Mouse (Mus musculus) kidney, postnatal 0 days (tissue): ENCODE measurements around the gene Lrsam1. TPM values are rescaled to one million over a fixed set of nuclear protein-coding genes. Genes with fewer than 3 reads are reported as not detected.

ENCODE experiments used
- ATAC-seq: fragments of 200-750 bp; cut with Nextera tagmentation; replicated peaks from 2 replicates; pipeline ENCODE4 v1.8.0; 2017; ENCODE audit warnings: low read depth, moderate number of reproducible peaks, moderate TSS enrichment, moderate library complexity; ENCODE audit not compliant: low FRiP score
- DNase-seq: peaks from one replicate; pipeline ENCODE4 v3.0.0-alpha.2; 2016; ENCODE audit warnings: low spot score
- H3K27ac ChIP-seq: fragments of 300-500 bp; sonication (generic); 2 replicates; pipeline ENCODE4 v1.5.1; 2014; ENCODE audit warnings: mild to moderate bottlenecking
- H3K27me3 ChIP-seq: fragments of 300-500 bp; sonication (generic); 2 replicates; pipeline ENCODE4 v1.6.1; 2014; ENCODE audit warnings: low read length, mixed read lengths; ENCODE audit not compliant: insufficient read depth
- H3K36me3 ChIP-seq: fragments of 300-500 bp; sonication (generic); 2 replicates; pipeline ENCODE4 v1.6.1; 2014; ENCODE audit warnings: low read length, mixed read lengths; ENCODE audit not compliant: insufficient read depth
- H3K4me1 ChIP-seq: fragments of 300-500 bp; sonication (generic); replicated peaks from 2 replicates; pipeline ENCODE4 v1.6.1; 2014; ENCODE audit warnings: antibody characterized with exemption, low read length, mixed read lengths; ENCODE audit not compliant: insufficient read depth
- H3K4me2 ChIP-seq: fragments of 300-500 bp; sonication (generic); 2 replicates; pipeline ENCODE4 v1.6.1; 2014; ENCODE audit warnings: mild to moderate bottlenecking, low read length, moderate library complexity, mixed read lengths
- H3K4me3 ChIP-seq: fragments of 300-500 bp; sonication (generic); replicated peaks from 2 replicates; pipeline ENCODE4 v1.5.1; 2014; ENCODE audit warnings: low read depth, low read length
- H3K9ac ChIP-seq: fragments of 300-500 bp; sonication (generic); 2 replicates; pipeline ENCODE4 v1.6.1; 2014; ENCODE audit warnings: low read depth, low read length
- H3K9me3 ChIP-seq: fragments of 300-500 bp; sonication (generic); replicated peaks from 2 replicates; pipeline ENCODE4 v1.6.1; 2016; ENCODE audit warnings: low read length, inconsistent platforms, mixed read lengths
- CTCF ChIP-seq: IDR thresholded peaks from 2 replicates; pipeline ENCODE4 v1.5.1; 2016; ENCODE audit warnings: antibody characterized with exemption, low read depth, mild to moderate bottlenecking, moderate library complexity
- WGBS: fragments of 180-500 bp; shearing (Covaris S2); extraction: QIAGEN DNeasy Blood & Tissue Kit; methylation state at CpG from one replicate; pipeline ENCODE4 v1.1.7; 2014; 5-methylcytosine and 5-hydroxymethylcytosine counted together
- polyA plus RNA-seq: library from polyadenylated mRNA; unstranded; fragments of >200 nt; fragmentation: Nextera tagmentation; extraction: Ambion mirVana; gene quantifications from 2 replicates; pipeline ENCODE4 v1.2.1, GENCODE M21; 2015

Lrsam1 gene
- polyA plus RNA-seq, 1 experiment from 2014 or later, result 9.0 TPM

- Histone ChIP-seq H3K4me1 (no peaks in the 10 kb centered on the region), H3K9ac (no peak overlapping the region), H3K27me3 (no peaks in the 10 kb centered on the region), H3K4me3 (no peak overlapping the region), H3K9me3 (no peaks in the 10 kb centered on the region), H3K36me3 (0 out of 2 replicates have a peak, but pooled peaks cover 15% of the 10 kb centered on the region), H3K27ac (no peak overlapping the region), H3K4me2 (no peak overlapping the region)
- WGBS, result 84% methylated on average over 19 of the region's 19 CpGs
- DNase-seq (no peak), ATAC-seq (no peak)
- no peak for TF ChIP-seq CTCF
Observed at GRCm38 (mm10) chr2:32928947-32929829, 32.2 kb downstream of the Lrsam1 start.

- TF ChIP-seq CTCF, result peak; percentile 92
- ATAC-seq, result peak; percentile 47
- no peak overlapping the region for H3K4me2 ChIP-seq
- no peaks in the 10 kb centered on the region for H3K4me1 ChIP-seq
- H3K27me3 ChIP-seq, result no peaks in the 10 kb centered on the region
- H3K4me3 ChIP-seq, result no peak overlapping the region
- no peak overlapping the region for H3K9ac ChIP-seq
- H3K9me3 ChIP-seq, result no peaks in the 10 kb centered on the region
- H3K36me3 ChIP-seq, result peaks cover 19% of the 10 kb centered on the region
- no peak overlapping the region for H3K27ac ChIP-seq
- peak; percentile 90 for DNase-seq
- WGBS, result 26% methylated on average over 10 of the region's 10 CpGs
Observed at GRCm38 (mm10) chr2:32928235-32928946, 33.0 kb downstream of the Lrsam1 start.

- 73% methylated on average over 15 of the region's 15 CpGs for WGBS
- Histone ChIP-seq H3K4me3 (no peak overlapping the region), H3K9me3 (no peaks in the 10 kb centered on the region), H3K36me3 (peaks cover 26% of the 10 kb centered on the region), H3K4me1 (no peaks in the 10 kb centered on the region), H3K27ac (no peak overlapping the region), H3K9ac (no peak overlapping the region), H3K27me3 (no peaks in the 10 kb centered on the region), H3K4me2 (no peak overlapping the region)
- 0 out of 2 replicates have a peak, but pooled peaks have one; percentile 2 for ATAC-seq
- DNase-seq, result no peak
- TF ChIP-seq CTCF, result no peak
Observed at GRCm38 (mm10) chr2:32927624-32928234, 33.7 kb downstream of the Lrsam1 start.

- Histone ChIP-seq H3K4me3 (no peak overlapping the region), H3K9ac (no peak overlapping the region), H3K36me3 (peaks cover 38% of the 10 kb centered on the region), H3K9me3 (no peaks in the 10 kb centered on the region), H3K4me1 (no peaks in the 10 kb centered on the region), H3K27ac (no peak overlapping the region), H3K4me2 (no peak overlapping the region), H3K27me3 (no peaks in the 10 kb centered on the region)
- no peak for TF ChIP-seq CTCF
- DNase-seq (no peak), ATAC-seq (no peak; the same call in 1 of the 2 replicates)
- WGBS, result 85% methylated on average over 11 of the region's 12 CpGs
Observed at GRCm38 (mm10) chr2:32926330-32927075, 34.9 kb downstream of the Lrsam1 start.

GRCm38 (mm10) chr2:32924306-32924844, 37.0 kb downstream of the Lrsam1 start:
- ATAC-seq, result no peak

More at GRCm38 (mm10) chr2:32924306-32924844, 37.0 kb downstream of the Lrsam1 start:
- H3K4me1 ChIP-seq, result no peaks in the 10 kb centered on the region
- no peak for TF ChIP-seq CTCF
- no peak overlapping the region for H3K4me2 ChIP-seq
- H3K27ac ChIP-seq, result no peak overlapping the region
- H3K4me3 ChIP-seq, result no peak overlapping the region
- H3K9ac ChIP-seq, result no peak overlapping the region
- 69% methylated on average over 10 of the region's 10 CpGs for WGBS
- no peak for DNase-seq
- no peaks in the 10 kb centered on the region for H3K9me3 ChIP-seq
- no peaks in the 10 kb centered on the region for H3K27me3 ChIP-seq
- peaks cover 55% of the 10 kb centered on the region for H3K36me3 ChIP-seq
